Mouse (Mus musculus): ENCODE results near the gene Ube2b. TPM values are rescaled to one million over a fixed set of nuclear protein-coding genes. Genes with fewer than 3 reads are reported as not detected.
A peak's percentile ranks its signal among the peaks of the same experiment; 100 is the strongest.

Gene Ube2b
- polyA plus RNA-seq, 1 experiment from 2014 or later = 287 TPM

- DNase-seq (ENCODE audit: low spot score) = peak; percentile 29
Observed at GRCm38 (mm10) chr11:51937361-51937781, 63.2 kb downstream of the Ube2b start.

- DNase-seq (ENCODE audit: low spot score) = peak; percentile 79
Observed at GRCm38 (mm10) chr11:51935636-51936434, 64.7 kb downstream of the Ube2b start.

Other genes starting within 250 kb of the Ube2b start
- gene Sec24a, start 237.1 kb downstream of the Ube2b start, polyA plus RNA-seq (2015; fragmentation: Nextera tagmentation; extraction: Ambion mirVana) = 5.8 and 7.0 TPM in 2 replicates
- 128 and 132 TPM in 2 replicates for gene Sar1b, start 237.1 kb downstream of the Ube2b start, polyA plus RNA-seq (2015; fragmentation: Nextera tagmentation; extraction: Ambion mirVana)
- 6.8 TPM in 2 replicates for gene Jade2, start 143.1 kb downstream of the Ube2b start, polyA plus RNA-seq (2015; fragmentation: Nextera tagmentation; extraction: Ambion mirVana)
- gene Cdkn2aipnl, start 33.1 kb downstream of the Ube2b start, polyA plus RNA-seq (2015; fragmentation: Nextera tagmentation; extraction: Ambion mirVana) = 177 and 196 TPM in 2 replicates
- 9.5 and 12.2 TPM in 2 replicates for gene Cdkl3, start 3.5 kb upstream of the Ube2b start, polyA plus RNA-seq (2015; fragmentation: Nextera tagmentation; extraction: Ambion mirVana)
- gene Ppp2ca, start 97.9 kb upstream of the Ube2b start, polyA plus RNA-seq (2015; fragmentation: Nextera tagmentation; extraction: Ambion mirVana) = 77.4 and 84.3 TPM in 2 replicates
- not detected in 2 replicates for gene Olfr1373, start 144.8 kb upstream of the Ube2b start, polyA plus RNA-seq (2015; fragmentation: Nextera tagmentation; extraction: Ambion mirVana)
- gene Olfr1371, start 213.2 kb upstream of the Ube2b start, polyA plus RNA-seq (2015; fragmentation: Nextera tagmentation; extraction: Ambion mirVana) = not detected in 2 replicates
- gene Skp1a, start 231.2 kb upstream of the Ube2b start, polyA plus RNA-seq (2015; fragmentation: Nextera tagmentation; extraction: Ambion mirVana) = 1,041 and 1,103 TPM in 2 replicates

All from thymus, postnatal 0 days (tissue).